8 mouse cellular contexts compared by ENCODE assay signal in the genomic region with DNA sequence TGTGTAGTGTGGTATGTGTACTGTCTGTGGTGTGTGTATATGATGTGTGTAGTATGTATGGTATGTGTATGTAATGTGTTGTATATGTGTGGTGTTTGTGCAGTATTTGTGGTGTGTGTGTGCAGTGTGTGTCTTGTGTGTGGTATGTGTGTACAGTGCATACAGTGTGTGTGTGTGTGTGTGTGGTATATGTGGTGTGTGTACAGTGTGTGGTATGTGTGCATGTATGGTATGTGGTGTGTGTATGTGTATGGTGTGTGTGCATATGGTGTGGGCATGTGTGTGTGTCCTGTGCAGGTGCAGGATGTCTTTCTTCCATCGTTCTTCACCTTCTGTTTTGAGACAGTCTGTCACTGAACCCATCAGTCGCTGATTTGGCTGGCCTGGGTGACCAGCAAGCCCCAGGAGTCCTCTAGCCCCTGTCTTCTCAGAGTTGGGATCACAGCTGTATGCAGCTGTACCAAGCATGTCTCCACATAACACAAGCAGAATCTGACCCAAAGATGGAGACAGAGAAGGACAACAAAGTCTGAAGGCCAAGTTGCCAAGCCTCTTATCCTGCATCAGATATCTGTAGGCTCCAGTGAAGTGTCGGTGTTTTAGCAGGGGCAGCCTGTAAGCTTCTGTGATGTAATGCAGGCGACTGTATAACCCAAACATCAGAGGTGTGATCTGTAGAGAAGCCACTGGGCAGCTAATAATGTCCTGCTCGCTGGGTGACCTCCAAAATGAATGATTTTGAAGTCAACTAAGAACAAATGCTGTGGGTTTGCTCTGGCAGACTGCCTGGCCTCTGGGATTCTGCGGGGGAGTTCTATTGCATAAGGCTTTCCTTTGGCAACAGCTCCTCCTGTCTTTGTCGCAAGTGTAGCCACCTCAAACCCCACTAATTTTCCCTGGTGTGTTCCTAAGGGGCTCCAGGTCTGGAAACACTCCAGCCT. TPM values are rescaled to one million over a fixed set of nuclear protein-coding genes. Genes with fewer than 3 reads are reported as not detected.
DNase-seq lines count a peak whose midpoint lies in the region; ATAC-seq lines count a peak whose summit lies in the region.

No protein-coding gene starts in this region.

- H3K9me3 ChIP-seq in forebrain, embryonic 14.5 days (replicated peaks; ENCODE audit: control insufficient read depth, low read length), result no peaks in the 10 kb centered on the region
- H3K9me3 ChIP-seq in forebrain, embryonic 12.5 days, result no peaks in the 10 kb centered on the region
- no peaks in the 10 kb centered on the region for H3K9me3 ChIP-seq in midbrain, embryonic 16.5 days (replicated peaks; ENCODE audit: control insufficient read depth, low read length, poor library complexity, severe bottlenecking)

- 66% methylated on average over 7 of the region's 7 CpGs for WGBS in forebrain, embryonic 14.5 days
- 72% methylated on average over 7 of the region's 7 CpGs for WGBS in forebrain, embryonic 12.5 days
- 57% methylated on average over 7 of the region's 7 CpGs for WGBS in midbrain, embryonic 16.5 days

- H3K4me3 ChIP-seq in forebrain, embryonic 14.5 days (ENCODE audit: low read depth, low read length), result no peak overlapping the region
- H3K4me3 ChIP-seq in forebrain, embryonic 12.5 days (replicated peaks), result no peak overlapping the region
- H3K4me3 ChIP-seq in midbrain, embryonic 16.5 days (ENCODE audit: low read depth, low read length), result no peak overlapping the region

- no peaks in the 10 kb centered on the region for H3K27me3 ChIP-seq in forebrain, embryonic 14.5 days (replicated peaks; ENCODE audit: control insufficient read depth, insufficient read depth, low read length)
- no peaks in the 10 kb centered on the region for H3K27me3 ChIP-seq in forebrain, embryonic 12.5 days
- H3K27me3 ChIP-seq in midbrain, embryonic 16.5 days (ENCODE audit: control insufficient read depth, insufficient read depth, low read depth, low read length), result no peaks in the 10 kb centered on the region

- ATAC-seq in forebrain, embryonic 14.5 days, result no peak
- no peak for ATAC-seq in forebrain, embryonic 12.5 days (ENCODE audit: low FRiP score)
- ATAC-seq in midbrain, embryonic 16.5 days, result no peak

- peaks cover 19% of the 10 kb centered on the region for H3K36me3 ChIP-seq in forebrain, embryonic 14.5 days (ENCODE audit: control insufficient read depth, insufficient read depth, low read length)
- H3K36me3 ChIP-seq in forebrain, embryonic 12.5 days (replicated peaks), result peaks cover 19% of the 10 kb centered on the region
- peaks cover 4% of the 10 kb centered on the region for H3K36me3 ChIP-seq in midbrain, embryonic 16.5 days (ENCODE audit: control insufficient read depth, insufficient read depth, low read length)

- H3K4me2 ChIP-seq in forebrain, embryonic 14.5 days (ENCODE audit: low read length), result no peak overlapping the region
- H3K4me2 ChIP-seq in forebrain, embryonic 12.5 days, result no peak overlapping the region
- H3K4me2 ChIP-seq in midbrain, embryonic 16.5 days (ENCODE audit: low read length), result no peak overlapping the region

- peak; percentile 12 for DNase-seq in forebrain, embryonic 14.5 days (ENCODE audit: low spot score)
- DNase-seq in adrenal gland, adult 18-20 months (ENCODE audit: low spot score in 2 of 2), result peak; percentile 67 to 70
- peak; percentile 46 to 75 for DNase-seq in heart, adult 9 months (ENCODE audit: low spot score in 2 of 2)
- DNase-seq in layer of hippocampus, postnatal 10 days (ENCODE audit: low spot score in 2 of 2), result peak; percentile 63 to 66
- DNase-seq in lung, postnatal 36 days, result peak; percentile 86
- peak; percentile 68 to 75 for DNase-seq in urinary bladder, postnatal 36 days (ENCODE audit: low spot score in 2 of 2)

- no peak overlapping the region for H3K9ac ChIP-seq in forebrain, embryonic 14.5 days (ENCODE audit: low read length)
- no peak overlapping the region for H3K9ac ChIP-seq in forebrain, embryonic 12.5 days
- no peak overlapping the region for H3K9ac ChIP-seq in midbrain, embryonic 16.5 days (ENCODE audit: low read depth, low read length)

- no peaks in the 10 kb centered on the region for H3K4me1 ChIP-seq in forebrain, embryonic 14.5 days (ENCODE audit: control insufficient read depth, insufficient read depth, low read length)
- no peaks in the 10 kb centered on the region for H3K4me1 ChIP-seq in forebrain, embryonic 12.5 days
- no peaks in the 10 kb centered on the region for H3K4me1 ChIP-seq in midbrain, embryonic 16.5 days (ENCODE audit: control insufficient read depth, insufficient read depth, low read length)

- no peak overlapping the region for H3K27ac ChIP-seq in forebrain, embryonic 14.5 days (ENCODE audit: low read depth, low read length)
- H3K27ac ChIP-seq in forebrain, embryonic 12.5 days, result no peak overlapping the region
- H3K27ac ChIP-seq in midbrain, embryonic 16.5 days (ENCODE audit: low read length), result no peak overlapping the region

RNA-seq across cellular contexts. Expression of a gene that starts 6.8 kb away (rescaled TPM):
- polyA plus RNA-seq in forebrain, embryonic 14.5 days (2014; fragmentation: Nextera tagmentation; extraction: Ambion mirVana), result 538 and 693 TPM in 2 replicates
- polyA plus RNA-seq in forebrain, embryonic 12.5 days (2016; fragmentation: Nextera tagmentation; extraction: Ambion mirVana), result 510 and 566 TPM in 2 replicates
- total RNA-seq in adrenal gland, adult 18-20 months (2021), result 1,000 to 10,000 TPM in 1 of 2 experiments, 100 to 1,000 TPM in 1; 866 to 1,117 TPM
- total RNA-seq in layer of hippocampus, postnatal 10 days (2021), result 100 to 1,000 TPM; 436 to 483 TPM
- 525 and 569 TPM in 2 replicates for polyA plus RNA-seq in midbrain, embryonic 16.5 days (2015; fragmentation: Nextera tagmentation; extraction: Ambion mirVana)

RNA-seq across cellular contexts. Expression of a gene that starts 7.2 kb away (rescaled TPM):
- polyA plus RNA-seq in forebrain, embryonic 14.5 days (2014; fragmentation: Nextera tagmentation; extraction: Ambion mirVana), result 77.3 and 92.4 TPM in 2 replicates
- 74.0 and 75.0 TPM in 2 replicates for polyA plus RNA-seq in forebrain, embryonic 12.5 days (2016; fragmentation: Nextera tagmentation; extraction: Ambion mirVana)
- total RNA-seq in adrenal gland, adult 18-20 months (2021), result 10 to 100 TPM; 44.7 to 46.3 TPM
- total RNA-seq in layer of hippocampus, postnatal 10 days (2021), result 10 to 100 TPM; 31.6 to 38.2 TPM
- polyA plus RNA-seq in midbrain, embryonic 16.5 days (2015; fragmentation: Nextera tagmentation; extraction: Ambion mirVana), result 49.4 and 51.3 TPM in 2 replicates

RNA-seq across cellular contexts. Expression of a gene that starts 49.3 kb away (rescaled TPM):
- 1.4 and 1.5 TPM in 2 replicates for polyA plus RNA-seq in forebrain, embryonic 14.5 days (2014; fragmentation: Nextera tagmentation; extraction: Ambion mirVana)
- polyA plus RNA-seq in forebrain, embryonic 12.5 days (2016; fragmentation: Nextera tagmentation; extraction: Ambion mirVana), result 0.62 and 0.64 TPM in 2 replicates
- total RNA-seq in adrenal gland, adult 18-20 months (2021), result under 1 TPM in 1 of 2 experiments, not detected in 1; 0.45 TPM
- total RNA-seq in layer of hippocampus, postnatal 10 days (2021), result 10 to 100 TPM; 59.4 to 62.2 TPM
- 1.1 and 1.2 TPM in 2 replicates for polyA plus RNA-seq in midbrain, embryonic 16.5 days (2015; fragmentation: Nextera tagmentation; extraction: Ambion mirVana)

RNA-seq across cellular contexts. Expression of a gene that starts 59.8 kb away (rescaled TPM):
- polyA plus RNA-seq in forebrain, embryonic 14.5 days (2014; fragmentation: Nextera tagmentation; extraction: Ambion mirVana), result 17.1 and 21.0 TPM in 2 replicates
- polyA plus RNA-seq in forebrain, embryonic 12.5 days (2016; fragmentation: Nextera tagmentation; extraction: Ambion mirVana), result 32.6 TPM in 2 replicates
- 10 to 100 TPM; 34.7 to 52.2 TPM for total RNA-seq in adrenal gland, adult 18-20 months (2021)
- 10 to 100 TPM; 23.7 to 24.4 TPM for total RNA-seq in layer of hippocampus, postnatal 10 days (2021)
- polyA plus RNA-seq in midbrain, embryonic 16.5 days (2015; fragmentation: Nextera tagmentation; extraction: Ambion mirVana), result 20.5 and 22.1 TPM in 2 replicates

Comparison
In these comparisons a context has a peak if more than half of its experiments do, and no peak if none do; other contexts are left out.
1. DNase-seq: peak in every context shown above with its lines; median percentile 86 in lung, postnatal 36 days; 72 in urinary bladder, postnatal 36 days; 68 in adrenal gland, adult 18-20 months; 64 in layer of hippocampus, postnatal 10 days; 60 in heart, adult 9 months; 12 in forebrain, embryonic 14.5 days.